Mouse (Mus musculus) kidney, adult 11 months (tissue): ENCODE results near the gene Gm28551.
"Not testable (repeated sequence)": the region's sequence is repeated elsewhere in the genome, so short reads cannot be mapped to it uniquely, and the experiment has no call there.

ENCODE experiments used
- DNase-seq: peaks from one replicate; pipeline ENCODE4 v3.0.0; 2022

Gm28551 gene

DNA sequence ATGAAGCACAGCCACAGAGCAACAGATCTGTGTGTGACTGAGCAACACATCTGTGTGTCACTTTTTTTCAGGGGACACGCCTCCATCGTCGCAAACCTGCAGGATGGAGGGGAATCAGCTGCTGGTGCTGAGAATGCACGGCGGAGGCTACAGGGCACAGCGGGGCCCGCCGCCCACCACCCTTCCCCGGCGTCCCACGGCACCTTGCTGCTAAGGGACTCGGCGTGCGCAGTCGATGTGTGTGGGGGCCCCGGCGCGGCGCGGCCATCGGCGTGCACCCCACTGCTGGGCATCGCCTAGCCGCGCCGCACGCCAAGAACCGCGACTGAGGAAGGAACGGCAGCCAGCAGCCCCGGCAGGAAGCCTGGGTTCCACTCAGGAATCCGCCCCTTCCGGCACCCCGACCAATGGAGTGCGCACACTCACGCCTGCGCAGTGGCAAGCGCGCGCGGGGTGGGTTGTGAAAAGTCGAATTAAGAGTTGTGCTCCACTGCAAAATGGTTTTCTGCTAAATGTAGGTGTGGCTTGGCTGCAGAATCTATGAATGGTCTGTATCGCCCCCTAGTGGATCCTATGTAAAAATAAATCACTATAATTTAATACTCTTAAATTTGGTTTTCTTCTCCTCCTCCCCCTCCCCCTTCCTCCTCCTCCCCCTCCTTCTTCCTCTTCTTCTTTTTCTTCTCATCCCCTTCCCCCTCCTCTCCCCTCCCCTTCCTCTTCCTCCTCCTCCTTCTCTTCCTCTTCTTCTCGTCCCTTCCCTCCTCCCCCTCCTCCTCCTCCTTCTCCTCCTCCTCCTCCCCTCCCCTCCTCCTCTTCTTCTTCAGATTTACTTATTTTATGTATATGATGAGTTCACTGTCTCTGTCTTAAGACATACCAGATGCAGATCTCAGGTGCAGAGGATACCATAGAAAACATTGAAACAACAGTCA is at the start of gene Gm28551, which contains the start of the genes Asdurf and Asnsd1:
Gene Gm28551 (minus strand): TSS at position 341 of the 935 bp plus-strand sequence.
Gene Asdurf (minus strand): TSS at position 293 of the 935 bp plus-strand sequence.
Gene Asnsd1 (minus strand): TSS at position 426 of the 935 bp plus-strand sequence.
- DNase-seq = peak; percentile 97

DNA sequence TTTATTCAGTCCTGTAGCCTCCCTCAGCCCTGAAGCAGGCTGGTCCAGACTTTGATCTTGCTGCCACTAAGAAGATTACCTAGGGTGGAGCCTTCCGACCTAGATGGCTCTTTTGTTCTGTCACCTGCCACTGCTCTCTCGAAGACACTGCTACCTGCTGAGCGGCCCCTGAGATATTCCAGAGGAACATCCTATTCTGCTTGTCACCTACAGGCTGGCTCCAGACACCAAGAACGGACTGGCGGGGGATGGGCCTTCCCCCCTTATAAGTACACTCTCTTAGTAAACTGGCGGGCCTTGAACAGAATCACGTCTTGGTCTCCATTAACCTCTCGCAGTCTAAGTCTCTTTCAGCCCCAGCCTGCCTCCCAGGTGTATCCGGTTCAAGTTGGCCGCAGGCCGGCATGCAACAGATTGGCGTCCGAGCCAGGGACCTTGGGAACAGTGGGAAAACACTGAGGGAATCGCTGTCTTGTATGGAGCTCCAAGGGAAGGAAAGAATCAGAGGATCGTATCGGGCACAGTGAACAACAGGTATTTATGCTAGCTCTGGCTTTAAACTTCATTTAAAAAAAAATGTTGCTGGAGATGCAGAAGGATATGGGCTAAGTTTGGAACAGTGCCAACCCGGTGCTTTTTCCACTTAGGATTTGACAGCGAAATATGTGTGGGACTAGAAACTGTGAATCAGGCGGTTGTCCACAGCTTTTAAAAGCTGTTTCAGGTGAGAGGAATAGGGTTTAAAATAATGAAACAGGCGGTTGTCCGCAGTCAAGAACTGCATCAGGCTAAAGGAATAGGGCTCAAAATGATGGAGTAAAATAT is 41.7 kb upstream of the Gm28551 start:
- not testable (repeated sequence) for DNase-seq

DNA sequence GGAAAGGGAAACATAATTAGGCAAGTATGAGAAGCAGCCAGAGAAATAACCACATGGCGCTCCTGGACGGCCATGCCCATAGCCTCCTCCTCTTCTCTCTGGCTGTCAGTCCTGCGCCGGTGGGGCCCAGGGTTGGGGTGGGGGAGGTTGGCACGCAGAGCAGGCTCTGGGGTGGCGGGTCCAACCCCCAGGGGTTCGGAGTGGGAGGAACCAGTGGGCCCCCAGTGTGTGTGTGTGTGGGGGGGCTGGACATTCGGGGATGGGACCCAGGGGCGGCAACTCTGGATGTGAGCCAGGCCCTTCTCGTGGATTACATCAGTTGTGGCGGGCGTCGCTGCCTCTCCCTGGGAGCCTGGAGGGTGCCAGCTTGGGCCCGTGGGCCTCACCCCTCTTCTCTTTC is 36.3 kb upstream of the Gm28551 start:
- no peak for DNase-seq

DNA sequence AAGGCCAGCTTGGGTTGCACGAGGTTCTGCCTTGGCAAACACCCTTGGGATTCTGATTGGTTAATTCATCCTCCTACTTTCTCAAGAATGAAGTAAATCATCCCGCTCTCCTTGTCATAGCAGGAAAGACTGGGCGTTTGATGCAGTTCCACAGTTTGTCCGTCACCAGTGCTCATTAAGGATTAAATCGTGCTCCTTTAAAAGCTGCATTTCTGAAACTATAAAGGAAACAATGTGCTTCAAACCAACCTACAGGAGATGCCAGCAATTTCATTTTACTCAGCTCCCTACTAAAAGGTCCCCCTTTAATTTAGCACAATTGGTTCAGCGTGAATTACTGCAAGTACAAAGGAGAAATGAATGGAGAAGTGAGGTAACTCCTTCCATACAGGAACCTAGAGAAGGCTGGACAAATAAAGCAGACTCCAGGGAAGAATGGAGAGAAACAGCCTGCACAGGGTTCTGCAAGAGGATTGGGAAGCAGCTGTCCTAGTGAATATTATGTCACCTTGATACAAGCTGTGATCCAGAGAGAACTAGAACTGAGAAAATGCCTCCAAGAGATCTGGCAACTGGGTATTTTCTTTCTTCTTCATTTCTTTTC is 31.7 kb upstream of the Gm28551 start:
- no peak for DNase-seq

DNA sequence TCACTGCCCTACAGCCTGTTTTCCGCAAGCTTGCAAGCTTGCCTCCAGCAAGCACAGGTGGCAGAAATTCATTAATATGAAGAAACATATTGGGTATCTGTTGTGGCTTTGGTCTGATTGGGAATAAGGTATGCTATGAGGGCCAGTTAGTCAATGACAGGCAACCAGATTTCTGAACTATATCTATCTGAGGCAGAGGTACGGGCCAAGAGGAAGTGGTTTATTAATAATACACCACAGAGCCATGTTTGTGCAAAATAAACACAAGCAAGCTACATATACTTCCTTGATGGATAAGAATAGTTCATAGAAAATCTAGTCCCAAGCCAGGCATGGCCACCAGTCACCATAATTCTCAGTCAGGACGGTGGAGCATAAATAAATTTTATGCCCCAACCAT is 25.3 kb upstream of the Gm28551 start:
- no peak for DNase-seq

DNA sequence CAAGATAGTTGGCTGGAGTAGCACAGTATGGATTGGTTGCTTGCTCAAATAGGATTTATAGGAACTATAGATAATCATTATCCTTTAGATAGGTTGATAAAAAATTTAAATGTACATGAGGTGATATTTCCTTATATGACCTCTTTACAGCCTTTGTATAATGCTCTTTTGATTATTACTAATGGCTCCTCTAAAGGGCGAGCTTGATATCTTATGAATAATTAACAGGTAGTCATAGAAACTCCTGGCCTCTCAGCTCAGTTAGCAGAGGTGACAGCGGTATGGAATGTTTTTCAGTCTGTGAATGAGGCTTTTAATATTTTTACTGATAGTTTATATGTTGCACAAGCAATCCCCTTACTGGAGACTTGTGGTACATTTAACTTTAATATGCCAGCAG is 23.5 kb upstream of the Gm28551 start:
- DNase-seq = not testable (repeated sequence)

DNA sequence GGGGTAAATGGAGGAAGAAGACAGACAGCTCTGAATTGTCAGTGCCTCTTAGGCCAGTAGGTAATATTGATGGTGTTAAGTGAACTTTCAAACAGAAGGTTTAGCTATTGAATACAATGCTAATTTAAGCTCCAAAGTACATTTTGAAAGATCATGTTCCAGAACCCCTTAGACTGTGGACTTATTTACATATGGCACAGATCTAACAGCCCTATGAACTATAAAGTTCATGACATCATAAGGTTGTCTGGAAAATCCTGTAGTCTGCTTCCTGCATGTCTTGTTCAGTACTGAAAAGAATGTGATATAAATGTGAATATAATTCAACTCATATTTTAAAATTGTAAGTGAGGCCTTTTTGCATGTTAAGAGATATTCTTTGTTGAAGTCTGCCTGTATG is 6.5 kb upstream of the Gm28551 start:
- no peak for DNase-seq

DNA sequence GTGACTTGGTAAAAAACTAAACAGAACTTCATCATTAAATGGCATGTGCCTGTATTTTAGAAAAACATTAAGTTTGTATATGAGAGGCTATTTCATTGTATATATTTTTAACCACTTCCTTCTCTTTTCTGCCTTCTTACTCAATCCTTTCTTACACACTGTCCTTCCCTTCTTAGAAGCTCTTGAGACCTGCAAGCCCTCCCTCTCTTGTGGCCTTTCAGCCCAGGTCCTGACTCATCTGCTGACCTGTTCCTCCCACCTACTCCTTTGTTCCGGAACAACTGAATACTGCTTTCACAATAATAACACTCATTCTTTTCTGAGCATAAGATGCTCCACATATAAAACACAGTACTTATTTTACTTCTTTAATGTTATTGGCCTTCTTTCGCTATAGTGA is 11.4 kb downstream of the Gm28551 start:
- DNase-seq = no peak

DNA sequence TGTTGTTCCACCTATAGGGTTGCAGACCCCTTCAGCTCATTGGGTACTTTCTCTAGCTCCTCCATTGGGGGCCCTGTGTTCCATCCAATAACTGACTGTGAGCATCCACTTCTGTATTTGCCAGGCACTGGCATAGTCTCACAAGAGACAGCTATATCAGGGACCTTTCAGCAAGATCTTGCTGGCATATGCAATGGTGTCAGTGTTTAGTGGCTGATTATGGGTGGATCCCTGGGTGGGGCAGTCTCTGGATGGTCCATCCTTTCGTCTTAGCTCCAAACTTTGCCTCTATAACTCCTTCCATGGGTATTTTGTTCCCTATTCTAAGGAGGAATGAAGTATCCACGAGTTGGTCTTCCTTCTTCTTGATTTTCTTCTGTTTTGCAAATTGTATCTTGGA is 15.1 kb downstream of the Gm28551 start:
- not testable (repeated sequence) for DNase-seq

DNA sequence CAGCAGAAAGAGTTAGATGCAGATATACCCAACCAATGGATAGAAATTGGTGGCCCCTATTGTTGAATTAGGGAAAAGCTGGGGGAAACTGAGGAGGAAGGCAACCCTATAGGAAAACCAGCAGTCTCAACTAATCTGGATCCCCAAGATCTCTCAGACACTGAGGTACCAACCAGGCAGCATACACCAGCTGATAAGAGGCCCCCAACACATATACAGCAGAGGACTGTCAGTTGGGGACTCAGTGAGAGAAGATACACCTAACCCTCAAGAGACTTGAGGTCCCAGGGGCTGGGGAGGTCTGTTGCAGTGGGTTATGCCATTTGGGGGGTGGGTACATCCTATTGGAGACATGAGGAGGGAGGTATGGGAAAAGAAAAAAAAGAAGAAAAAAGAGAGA is 17.0 kb downstream of the Gm28551 start:
- no peak for DNase-seq

DNA sequence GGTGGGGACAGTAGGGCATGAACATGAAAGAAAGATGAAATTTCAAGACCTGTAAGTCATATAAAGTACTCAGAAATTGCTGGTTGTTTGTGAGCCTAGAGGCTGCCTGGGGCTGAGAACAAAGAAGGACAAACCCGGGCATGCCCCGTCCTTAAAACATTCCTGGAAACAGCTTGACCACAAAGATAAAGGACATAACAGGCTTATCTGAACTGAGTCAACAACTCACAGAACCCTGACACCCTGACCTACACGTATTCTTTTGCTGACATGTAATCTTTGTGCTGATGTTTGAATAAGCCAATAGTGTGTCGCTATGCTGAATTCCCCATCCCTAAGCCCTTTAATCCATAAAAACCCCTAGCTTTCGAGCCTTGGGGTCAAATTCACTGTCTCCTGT is 18.9 kb downstream of the Gm28551 start:
- not testable (repeated sequence) for DNase-seq

DNA sequence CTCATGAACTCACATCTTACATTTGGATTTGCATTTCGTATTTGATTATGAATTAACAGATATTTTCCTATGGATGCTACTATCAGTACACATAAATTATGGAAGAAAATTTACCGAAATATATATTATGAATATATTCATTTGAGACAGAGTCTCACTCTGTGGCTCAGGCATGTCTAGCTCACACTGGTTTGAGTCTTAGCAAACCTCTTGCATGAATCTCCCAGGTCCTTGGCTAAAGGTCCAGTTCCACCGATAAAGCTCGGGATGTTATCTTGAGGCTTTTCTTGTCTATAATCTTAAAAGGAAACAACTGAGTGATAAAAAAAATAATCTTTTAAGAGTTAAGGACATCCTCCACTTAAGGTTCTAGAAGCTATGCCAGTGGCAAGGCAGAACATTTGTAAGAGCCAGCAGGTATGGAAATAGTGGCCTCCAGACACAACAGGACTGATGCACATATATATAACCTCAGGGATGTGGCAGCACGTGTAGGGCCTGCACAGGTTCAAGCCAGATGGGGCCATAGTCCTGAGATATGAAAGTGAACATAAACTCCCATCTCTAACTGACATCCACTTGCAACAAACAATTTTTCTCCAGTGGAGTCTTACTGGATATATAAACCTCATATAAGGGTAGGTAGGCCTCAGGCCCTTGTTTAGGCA is 27.5 kb downstream of the Gm28551 start:
- no peak for DNase-seq

DNA sequence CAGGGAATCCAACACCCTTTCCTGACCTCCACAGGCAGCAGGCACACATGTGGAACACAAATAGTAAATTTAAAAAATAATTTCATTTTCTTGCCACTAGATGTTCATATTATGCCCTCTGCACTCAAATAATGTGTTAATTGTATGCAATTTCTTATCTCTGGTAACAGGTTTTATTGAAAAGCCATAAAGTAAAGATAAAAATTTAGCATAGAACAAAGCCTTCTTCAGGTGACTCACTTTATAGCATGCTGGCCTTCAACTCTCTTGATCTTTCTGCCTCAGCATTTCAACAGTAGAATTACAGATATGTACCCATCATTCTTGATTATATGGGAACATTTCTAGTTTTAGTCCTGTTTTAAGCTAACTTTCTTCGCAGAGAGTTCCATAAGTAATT is 28.2 kb downstream of the Gm28551 start:
- no peak for DNase-seq

DNA sequence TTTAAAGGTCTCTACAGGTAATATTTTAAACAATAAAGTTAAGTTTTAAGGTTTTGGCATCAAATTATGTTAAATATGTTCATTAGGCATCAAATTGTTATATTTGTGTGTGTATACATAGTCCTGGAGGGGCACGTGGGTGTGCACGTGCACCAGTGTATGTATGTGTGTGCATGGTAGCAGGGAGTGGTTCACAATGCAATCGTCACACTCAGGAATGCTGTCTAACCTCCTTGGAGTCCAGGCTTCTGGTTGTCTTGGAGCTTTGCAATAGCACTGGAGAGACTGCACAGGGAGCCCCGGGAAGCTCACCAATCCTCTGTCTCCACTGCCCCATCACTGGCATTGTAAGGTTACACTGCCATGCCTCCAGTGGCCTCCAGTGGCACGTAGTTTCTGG is 29.2 kb downstream of the Gm28551 start:
- DNase-seq = no peak

DNA sequence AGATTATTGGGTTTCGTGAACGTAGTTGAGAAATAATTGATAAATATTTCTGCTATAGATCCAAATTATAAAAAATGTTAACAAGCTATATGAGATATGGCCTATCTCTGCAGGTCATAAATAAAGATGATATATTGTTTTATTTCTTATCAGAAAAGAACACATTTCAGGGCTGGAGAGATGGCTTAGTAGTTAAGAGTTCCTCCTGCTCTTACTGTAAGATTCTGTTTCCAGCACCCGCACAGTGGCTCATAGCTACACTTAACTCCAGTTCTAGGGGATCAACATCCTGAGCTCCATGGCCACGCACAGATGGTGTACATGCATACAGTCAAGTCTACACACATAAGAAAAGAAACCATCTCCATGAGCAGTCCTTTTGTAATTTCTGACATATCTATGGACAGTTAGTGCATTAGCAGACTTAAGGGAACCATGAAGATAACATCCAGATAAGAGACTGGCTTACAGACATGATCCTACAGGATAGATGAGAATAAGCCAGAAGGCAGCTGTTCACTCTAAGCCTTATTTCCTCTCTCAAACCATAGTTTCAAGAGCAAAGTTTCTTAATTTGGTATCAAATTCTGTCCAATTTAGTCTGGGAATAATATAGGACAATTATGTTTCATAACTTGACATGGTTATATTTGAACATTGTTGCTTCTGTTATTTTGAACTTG is 30.7 kb downstream of the Gm28551 start:
- no peak for DNase-seq

DNA sequence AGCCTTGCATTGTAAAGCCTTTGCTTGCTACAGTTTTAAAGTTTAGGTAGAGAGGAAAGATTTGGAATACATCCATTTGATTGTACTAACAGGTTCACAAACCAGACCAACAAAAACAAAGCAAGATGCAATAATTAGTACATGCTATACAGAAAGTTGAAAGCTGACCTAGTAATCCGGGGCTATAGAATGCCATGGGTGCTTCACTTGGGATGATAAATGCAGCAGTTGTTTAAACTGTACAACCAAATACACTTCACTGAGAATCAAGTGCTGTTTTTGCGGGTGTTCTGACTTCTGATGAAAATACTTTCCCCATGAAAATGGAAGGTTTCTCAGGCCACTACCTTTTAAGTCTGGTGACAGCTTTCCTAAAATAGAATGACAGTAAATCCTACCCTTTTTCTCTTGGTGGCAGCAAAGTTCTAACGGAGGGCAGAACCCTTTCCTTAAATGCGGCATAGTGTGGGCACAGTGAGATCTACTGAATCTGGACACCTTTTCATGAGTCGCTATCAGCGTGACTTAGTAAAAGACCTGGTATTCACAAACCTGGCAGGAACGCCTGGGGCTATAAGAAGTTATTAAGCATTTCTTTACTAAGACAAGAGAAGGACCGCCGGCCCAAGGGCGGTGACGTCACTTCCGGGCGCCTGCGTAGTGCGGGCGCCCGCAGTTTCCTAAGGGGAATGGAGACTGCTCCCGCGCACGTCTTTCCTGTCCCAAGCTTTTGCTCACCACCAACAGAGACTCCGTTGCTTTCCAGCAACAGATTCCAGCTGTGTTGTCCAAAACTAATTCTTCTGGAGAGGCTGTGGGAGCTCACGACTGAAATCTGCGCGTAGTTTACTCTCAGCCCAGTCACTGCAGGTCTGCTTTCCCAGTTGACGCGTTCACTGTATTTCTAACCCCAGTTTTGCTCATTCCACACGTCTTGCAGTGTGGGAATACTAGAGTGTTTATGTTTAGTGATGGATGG is 39.2 kb downstream of the Gm28551 start, which contains the start of gene Osgepl1:
Gene Osgepl1 (plus strand): TSS at position 636 of the 979 bp plus-strand sequence.
- DNase-seq = peak; percentile 76

DNA sequence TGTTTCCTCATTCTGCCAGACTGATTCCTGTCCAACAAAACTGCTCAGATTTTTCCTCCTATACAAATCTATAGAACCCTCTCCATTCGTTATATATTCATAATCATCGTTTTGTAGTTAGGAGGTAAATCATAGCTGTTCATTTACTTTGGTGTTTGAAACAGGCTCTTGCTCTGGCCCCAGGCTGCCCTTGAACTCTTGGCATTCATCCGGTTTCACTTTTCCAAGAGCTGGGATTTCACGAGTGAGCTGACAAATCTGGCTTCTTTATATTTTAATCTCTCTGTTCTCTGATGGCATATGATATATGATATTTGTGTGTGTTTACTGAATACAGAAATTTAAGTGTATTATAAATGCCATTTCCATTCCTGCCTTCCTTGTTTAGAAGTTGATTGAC is 52.0 kb downstream of the Gm28551 start:
- no peak for DNase-seq

DNA sequence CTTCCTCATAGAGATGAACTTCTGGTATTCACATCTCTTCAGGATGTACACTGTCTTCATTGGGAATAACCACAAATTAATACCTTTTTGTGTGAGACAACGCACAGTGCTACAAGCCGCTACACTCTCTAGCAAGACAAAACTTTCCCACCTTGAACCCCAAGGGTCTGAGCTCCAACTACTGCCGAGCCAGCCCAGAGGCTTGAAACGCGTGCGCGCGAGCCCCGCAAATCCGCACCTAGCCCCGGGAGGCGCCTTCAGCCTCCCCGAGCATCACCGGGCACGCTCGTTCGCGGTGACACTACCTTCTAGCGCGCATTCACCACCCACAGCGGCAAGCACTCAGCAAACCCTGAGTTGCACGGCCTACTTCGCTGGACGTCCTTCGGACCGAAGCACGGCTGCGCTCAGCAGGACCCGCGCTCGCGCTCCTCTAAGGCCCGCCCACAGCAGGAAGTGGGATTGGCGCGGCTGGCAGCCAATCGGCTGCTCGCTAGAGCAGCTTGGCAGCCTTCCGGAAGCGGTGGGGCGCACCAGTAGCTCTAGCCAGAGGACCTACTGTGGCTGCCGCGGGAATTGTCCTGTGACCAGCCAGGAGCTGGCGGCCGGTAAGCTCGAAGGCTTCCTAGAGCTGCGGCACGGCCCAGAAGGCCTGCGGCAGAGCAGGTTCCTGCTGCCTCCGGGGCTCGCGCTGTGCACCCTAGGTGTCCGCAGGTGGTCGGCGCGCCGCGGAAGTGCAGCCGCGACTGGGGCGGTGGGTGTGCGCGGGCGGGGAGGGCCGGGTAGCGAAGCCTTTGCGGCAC is 55.7 kb downstream of the Gm28551 start, which contains the start of the genes Pms1, Ormdl1 and Gm28778:
Gene Pms1 (minus strand): TSS at position 438 of the 803 bp plus-strand sequence.
Gene Ormdl1 (plus strand): TSS at position 515 of the 803 bp plus-strand sequence.
Gene Gm28778 (plus strand): TSS at position 531 of the 803 bp plus-strand sequence.
- peak; percentile 94 for DNase-seq

DNA sequence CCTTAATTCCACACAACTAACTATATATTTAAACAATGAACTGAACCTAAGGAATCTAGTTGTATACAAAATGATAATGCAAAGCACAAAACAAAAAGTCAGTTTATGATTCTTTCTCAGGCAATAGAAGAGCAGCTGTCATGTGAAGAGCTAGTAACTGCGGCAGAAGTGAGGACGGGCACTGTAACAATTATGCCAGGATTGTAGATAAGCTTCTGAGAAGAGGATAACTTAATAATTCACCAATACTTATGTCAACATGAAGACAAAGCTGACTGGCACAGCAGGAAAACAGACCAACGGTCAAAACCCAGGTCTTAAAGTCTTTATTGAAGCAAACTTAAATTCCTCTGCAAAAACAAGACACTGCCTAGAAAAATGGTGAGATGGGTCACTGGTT is 61.3 kb downstream of the Gm28551 start:
- DNase-seq = no peak
